Comparison of ENCODE assay signal across 17 mouse cellular contexts in the genomic region with DNA sequence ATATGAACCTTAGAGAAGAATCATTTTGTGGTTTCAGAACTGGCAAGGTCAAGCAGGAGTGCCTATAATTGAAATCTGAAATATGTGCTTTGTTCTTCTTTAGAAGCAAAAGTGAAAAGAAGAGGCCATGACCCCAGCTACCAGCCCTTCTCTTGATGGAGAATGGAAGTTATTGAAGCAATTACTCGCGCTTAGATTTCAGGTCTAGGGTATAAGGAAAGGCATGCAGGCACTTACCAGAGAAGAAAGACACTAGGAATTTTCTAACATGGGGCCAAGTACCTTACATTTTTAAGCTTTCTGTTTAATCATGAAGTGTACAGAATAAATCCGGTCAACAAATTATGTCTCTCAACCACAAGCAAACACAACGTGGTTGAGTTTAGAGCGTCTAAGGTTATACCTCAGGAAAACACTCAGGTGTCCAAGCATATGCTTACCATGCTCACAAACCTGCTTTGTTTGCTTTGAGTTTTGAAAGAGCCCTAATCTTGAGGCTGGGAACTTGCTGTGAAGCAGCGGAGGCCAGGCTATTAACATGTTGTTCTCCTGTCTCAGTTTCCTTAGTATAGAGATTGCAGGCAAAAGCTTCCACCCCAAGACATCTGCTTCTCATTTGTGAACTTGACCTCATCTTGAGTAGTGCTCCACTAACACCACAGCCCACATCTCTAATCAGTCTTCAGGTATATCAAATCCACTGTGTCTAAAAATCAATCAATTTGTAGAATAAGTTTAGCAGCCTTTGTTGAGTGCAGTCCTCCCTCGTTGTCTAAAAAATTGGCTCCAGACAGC.
DNase-seq lines count a peak whose midpoint lies in the region; ATAC-seq and TF ChIP-seq lines count a peak whose summit lies in the region.
"Had no signal": no experiment of that assay in that cellular context is flagged by ENCODE, and none has a peak within 500 bp of the region (broad histone marks: within the 10 kb centered on the region; RNA-seq: fewer than 3 reads in every experiment).

No protein-coding gene starts in this region.

- peaks cover 5% of the 10 kb centered on the region; the same call in 1 of the 2 replicates for H3K4me1 ChIP-seq in embryonic facial prominence, embryonic 12.5 days
- no peaks in the 10 kb centered on the region for H3K4me1 ChIP-seq in kidney, adult 2 months (ENCODE audit: control insufficient read depth, insufficient read depth, low read length)
- H3K4me1 ChIP-seq: kidney, embryonic 15.5 days; lung, embryonic 15.5 days; midbrain, embryonic 15.5 days had no signal

- no peak overlapping the region for H3K9ac ChIP-seq in embryonic facial prominence, embryonic 12.5 days
- H3K9ac ChIP-seq: forebrain, postnatal 0 days; kidney, embryonic 15.5 days; lung, embryonic 15.5 days; midbrain, embryonic 15.5 days had no signal

- ATAC-seq in embryonic facial prominence, embryonic 12.5 days (ENCODE audit: insufficient number of reproducible peaks, insufficient read depth, low FRiP score, low TSS enrichment), result no peak
- ATAC-seq: forebrain, postnatal 0 days; midbrain, embryonic 15.5 days had no signal

- H3K36me3 ChIP-seq in embryonic facial prominence, embryonic 12.5 days, result no peaks in the 10 kb centered on the region
- H3K36me3 ChIP-seq in kidney, adult 2 months (ENCODE audit: control insufficient read depth, insufficient read depth, low read length), result no peaks in the 10 kb centered on the region
- H3K36me3 ChIP-seq: kidney, embryonic 15.5 days; lung, embryonic 15.5 days; midbrain, embryonic 15.5 days had no signal

- TF ChIP-seq POLR2A in kidney, adult 2 months (IDR thresholded peaks at IDR 0.05; ENCODE audit: low read depth, low read length), result no peak

- no peak overlapping the region for H3K4me2 ChIP-seq in embryonic facial prominence, embryonic 12.5 days (replicated peaks)
- H3K4me2 ChIP-seq: kidney, embryonic 15.5 days; liver, embryonic 11.5 days; lung, embryonic 15.5 days; midbrain, embryonic 15.5 days had no signal

- H3K9me3 ChIP-seq in embryonic facial prominence, embryonic 12.5 days, result no peaks in the 10 kb centered on the region
- H3K9me3 ChIP-seq: kidney, embryonic 15.5 days; lung, embryonic 15.5 days had no signal

- H3K27me3 ChIP-seq in embryonic facial prominence, embryonic 12.5 days, result no peaks in the 10 kb centered on the region
- H3K27me3 ChIP-seq in kidney, adult 2 months (replicated peaks; ENCODE audit: control insufficient read depth, insufficient read depth, low read length), result no peaks in the 10 kb centered on the region
- H3K27me3 ChIP-seq: kidney, embryonic 15.5 days; lung, embryonic 15.5 days; midbrain, embryonic 15.5 days had no signal

- H3K27ac ChIP-seq in layer of hippocampus, adult 2 months, result peak overlapping the region; percentile 40
- 0 out of 2 replicates have a peak overlapping the region, but pooled peaks have one; percentile 17 for H3K27ac ChIP-seq in embryonic facial prominence, embryonic 12.5 days
- H3K27ac ChIP-seq in kidney, adult 2 months (ENCODE audit: insufficient read depth, low read depth, low read length), result no peak overlapping the region
- H3K27ac ChIP-seq: kidney, embryonic 15.5 days; lung, embryonic 15.5 days; midbrain, embryonic 15.5 days had no signal

- no peak overlapping the region for H3K4me3 ChIP-seq in layer of hippocampus, adult 2 months
- H3K4me3 ChIP-seq in embryonic facial prominence, embryonic 12.5 days, result no peak overlapping the region
- no peak overlapping the region for H3K4me3 ChIP-seq in kidney, adult 2 months (ENCODE audit: insufficient read depth, low read depth, low read length)
- H3K4me3 ChIP-seq: erythroblast, embryonic 14.5 days; kidney, embryonic 15.5 days; lung, embryonic 15.5 days; midbrain, embryonic 15.5 days; myocyte had no signal

- TF ChIP-seq CTCF in layer of hippocampus, adult 2 months (conservative IDR thresholded peaks at IDR 0.05), result no peak
- no peak for TF ChIP-seq CTCF in kidney, adult 2 months (conservative IDR thresholded peaks at IDR 0.05; ENCODE audit: insufficient read depth, insufficient read length, low read depth, low read length)

- no peak for DNase-seq in layer of hippocampus, adult 2 months (ENCODE audit: low spot score in 2 of 2)
- DNase-seq in layer of hippocampus, adult 8-10 months (ENCODE audit: low spot score in 2 of 2), result no peak
- peak; percentile 66 for DNase-seq in embryo, embryonic 10.5 days (ENCODE audit: low spot score)
- DNase-seq in mesoderm, embryonic 11.5 days (ENCODE audit: low read depth, low spot score), result peak; percentile 58
- no peak for DNase-seq in kidney, adult 2 months
- DNase-seq in kidney, adult 11 months, result no peak
- DNase-seq: cerebellum, adult 8-10 months; forebrain, postnatal 0 days; kidney, postnatal 4 days; thymus, postnatal 4 days had no signal

- WGBS in embryonic facial prominence, embryonic 12.5 days, result 29% methylated on average over 7 of the region's 7 CpGs
- 86% methylated on average over 7 of the region's 7 CpGs for WGBS in kidney, adult 2 months

Comparison
In these comparisons a context has a peak if more than half of its experiments do, and no peak if none do; other contexts are left out.
1. DNase-seq: peak in embryo, embryonic 10.5 days (single experiment) and mesoderm, embryonic 11.5 days (single experiment); none in layer of hippocampus, adult 2 months (0 of 2), layer of hippocampus, adult 8-10 months (0 of 2), kidney, adult 2 months (single experiment) and kidney, adult 11 months (single experiment).